Mouse (Mus musculus) intestine, embryonic 15.5 days (tissue): ENCODE measurements around the gene Slc5a6. TPM values are rescaled to one million over a fixed set of nuclear protein-coding genes. Genes with fewer than 3 reads are reported as not detected.
"Not testable (repeated sequence)": the region's sequence is repeated elsewhere in the genome, so short reads cannot be mapped to it uniquely, and the experiment has no call there.

ENCODE experiments used
- ATAC-seq: fragments of 200-750 bp; cut with Nextera tagmentation; 2 replicates; pipeline ENCODE4 v1.8.0; 2017; ENCODE audit warnings: moderate TSS enrichment, moderate library complexity
- H3K27ac ChIP-seq: fragments of 300-500 bp; sonication (generic); 2 replicates; pipeline ENCODE4 v1.5.1; 2015; ENCODE audit warnings: mild to moderate bottlenecking, inconsistent platforms
- H3K27me3 ChIP-seq: fragments of 300-500 bp; sonication (generic); replicated peaks from 2 replicates; pipeline ENCODE4 v1.6.1; 2015; ENCODE audit warnings: inconsistent platforms
- H3K36me3 ChIP-seq: fragments of 300-500 bp; sonication (generic); 2 replicates; pipeline ENCODE4 v1.6.1; 2015; ENCODE audit warnings: inconsistent platforms
- H3K4me1 ChIP-seq: fragments of 300-500 bp; sonication (generic); replicated peaks from 2 replicates; pipeline ENCODE4 v1.6.1; 2015; ENCODE audit warnings: inconsistent platforms
- H3K4me2 ChIP-seq: fragments of 300-500 bp; sonication (generic); replicated peaks from 2 replicates; pipeline ENCODE4 v1.6.1; 2015; ENCODE audit warnings: mild to moderate bottlenecking, inconsistent platforms
- H3K4me3 ChIP-seq: fragments of 300-500 bp; sonication (generic); replicated peaks from 2 replicates; pipeline ENCODE4 v1.5.1; 2015; ENCODE audit warnings: inconsistent platforms
- H3K9ac ChIP-seq: fragments of 300-500 bp; sonication (generic); 2 replicates; pipeline ENCODE4 v1.6.1; 2015; ENCODE audit warnings: inconsistent platforms
- H3K9me3 ChIP-seq: fragments of 300-500 bp; sonication (generic); 2 replicates; pipeline ENCODE4 v1.6.1; 2016; ENCODE audit warnings: inconsistent platforms
- WGBS: fragments of 180-500 bp; shearing (Covaris S2); methylation state at CpG from one replicate; pipeline ENCODE4 v1.1.7; 2015; 5-methylcytosine and 5-hydroxymethylcytosine counted together
- polyA plus RNA-seq: library from polyadenylated mRNA; unstranded; fragments of >200 nt; fragmentation: Nextera tagmentation; extraction: Ambion mirVana; gene quantifications from 2 replicates; pipeline ENCODE4 v1.2.1, GENCODE M21; 2015

Gene Slc5a6
- polyA plus RNA-seq, 1 experiment from 2014 or later: 12.8 TPM

DNA sequence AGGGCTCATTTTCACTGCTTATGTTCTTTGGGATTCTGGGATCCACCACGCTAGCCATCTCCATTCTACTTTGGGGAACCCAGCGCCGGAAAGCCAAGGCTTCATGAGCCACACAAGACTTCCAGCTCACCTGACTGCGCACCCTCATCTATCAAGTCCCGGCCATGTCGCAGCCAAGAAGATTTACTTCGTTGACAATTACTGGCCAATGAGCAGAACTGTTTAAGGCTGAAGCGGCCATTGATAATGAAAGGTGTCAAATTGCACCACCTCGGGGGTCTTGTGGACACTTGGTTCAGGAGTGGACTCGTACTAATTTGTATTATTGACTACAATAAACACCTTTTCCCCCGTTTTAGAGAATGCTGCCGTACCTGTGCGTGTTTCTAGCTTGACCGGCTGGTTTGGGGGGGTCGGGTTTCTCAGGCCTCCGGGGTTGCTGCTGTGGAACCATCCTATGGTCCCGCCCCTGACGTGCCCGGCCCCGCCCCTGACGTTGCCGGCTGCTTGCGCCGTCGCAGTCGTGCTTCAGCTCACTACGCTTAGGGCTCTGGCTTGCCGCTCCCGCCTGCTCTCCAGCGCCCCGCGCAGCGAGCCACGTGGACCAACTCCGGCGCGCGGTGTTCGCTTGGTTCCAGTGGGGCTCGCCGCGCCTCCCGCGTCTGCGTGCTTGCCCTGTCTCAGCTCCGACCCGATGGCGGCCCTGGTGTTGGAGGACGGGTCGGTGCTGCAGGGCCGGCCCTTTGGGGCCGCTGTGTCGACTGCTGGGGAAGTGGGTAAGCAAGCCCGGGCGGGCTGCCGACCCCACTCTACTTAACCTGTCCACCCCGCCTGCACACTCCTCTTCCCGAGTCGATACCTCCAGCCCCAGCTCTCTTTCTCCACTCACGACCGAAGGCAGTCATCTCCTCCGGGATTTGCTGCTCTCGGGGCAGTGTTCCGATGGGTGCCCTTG lies 5.8 kb upstream of the Slc5a6 start, which contains the start of gene Cad:
Gene Cad, plus strand, starts transcription at position 520 of the 955 bp plus-strand sequence.
- Histone ChIP-seq H3K4me3 (peak within 1 kb of the TSS; percentile 69), H3K9ac (peak within 1 kb of the TSS; percentile 77), H3K9me3 (no peaks in the 10 kb centered on the region), H3K27ac (peak within 1 kb of the TSS; percentile 70), H3K4me1 (peaks cover 7% of the 10 kb centered on the region), H3K27me3 (no peaks in the 10 kb centered on the region), H3K4me2 (peak within 1 kb of the TSS; percentile 94), H3K36me3 (peaks cover 12% of the 10 kb centered on the region)
- WGBS: under 1% methylated on average over 64 of the region's 64 CpGs
- ATAC-seq: peak; percentile 99

DNA sequence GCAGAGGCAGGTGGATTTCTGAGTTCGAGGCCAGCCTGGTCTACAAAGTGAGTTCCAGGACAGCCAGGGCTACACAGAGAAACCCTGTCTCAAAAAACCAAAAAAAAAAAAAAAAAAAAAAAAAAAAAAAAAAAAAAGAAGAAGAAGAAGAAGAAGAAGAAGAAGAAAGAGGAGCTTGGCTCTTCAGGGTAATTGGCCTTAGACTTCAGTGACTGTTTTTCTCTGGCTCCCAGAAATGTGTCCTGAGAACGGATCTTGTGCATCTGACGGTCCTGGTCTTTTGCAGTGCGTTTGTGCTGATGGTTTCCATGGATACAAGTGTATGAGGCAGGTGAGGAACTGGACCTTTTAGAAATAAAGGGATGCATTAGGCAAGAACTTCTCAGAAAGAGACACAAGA lies 5.0 kb upstream of the Slc5a6 start:
- Histone ChIP-seq H3K27ac (peak overlapping the region; percentile 58), H3K9ac (peak overlapping the region; percentile 77)
- not testable (repeated sequence) for H3K4me1 ChIP-seq

DNA sequence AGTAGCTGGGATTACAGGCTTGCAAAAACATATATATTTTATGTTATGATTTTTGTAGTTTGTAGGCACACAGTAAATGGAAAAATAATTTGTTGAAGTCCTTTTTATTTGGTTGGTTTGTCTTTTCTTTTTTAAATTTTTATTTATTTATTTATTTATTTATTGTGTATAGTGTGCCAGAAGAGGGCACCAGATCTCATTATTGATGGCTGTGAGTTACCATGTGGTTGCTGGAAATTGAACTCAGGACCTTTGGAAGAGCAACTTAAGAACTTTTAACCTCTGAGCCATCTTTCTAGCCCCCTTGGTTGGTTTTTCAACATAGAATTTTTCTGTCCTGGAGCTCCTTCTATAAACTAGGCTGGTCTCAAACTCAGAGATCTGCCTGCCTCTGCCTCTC lies 1.7 kb upstream of the Slc5a6 start:
- Histone ChIP-seq H3K9ac (no peak overlapping the region), H3K36me3 (0 out of 2 replicates have a peak, but pooled peaks cover 5% of the 10 kb centered on the region), H3K27ac (no peak overlapping the region), H3K9me3 (no peaks in the 10 kb centered on the region), H3K4me1 (peaks cover 3% of the 10 kb centered on the region), H3K27me3 (no peaks in the 10 kb centered on the region), H3K4me3 (no peak overlapping the region), H3K4me2 (no peak overlapping the region)
- no peak for ATAC-seq

More for the DNA sequence above, 5.0 kb upstream of the Slc5a6 start:
- not testable (repeated sequence) for ATAC-seq, H3K9me3 ChIP-seq, H3K27me3 ChIP-seq, H3K36me3 ChIP-seq
- peak overlapping the region; percentile 69 for H3K4me3 ChIP-seq
- WGBS: 43% methylated on average over 4 of the region's 4 CpGs
- peak overlapping the region; percentile 94 for H3K4me2 ChIP-seq

DNA sequence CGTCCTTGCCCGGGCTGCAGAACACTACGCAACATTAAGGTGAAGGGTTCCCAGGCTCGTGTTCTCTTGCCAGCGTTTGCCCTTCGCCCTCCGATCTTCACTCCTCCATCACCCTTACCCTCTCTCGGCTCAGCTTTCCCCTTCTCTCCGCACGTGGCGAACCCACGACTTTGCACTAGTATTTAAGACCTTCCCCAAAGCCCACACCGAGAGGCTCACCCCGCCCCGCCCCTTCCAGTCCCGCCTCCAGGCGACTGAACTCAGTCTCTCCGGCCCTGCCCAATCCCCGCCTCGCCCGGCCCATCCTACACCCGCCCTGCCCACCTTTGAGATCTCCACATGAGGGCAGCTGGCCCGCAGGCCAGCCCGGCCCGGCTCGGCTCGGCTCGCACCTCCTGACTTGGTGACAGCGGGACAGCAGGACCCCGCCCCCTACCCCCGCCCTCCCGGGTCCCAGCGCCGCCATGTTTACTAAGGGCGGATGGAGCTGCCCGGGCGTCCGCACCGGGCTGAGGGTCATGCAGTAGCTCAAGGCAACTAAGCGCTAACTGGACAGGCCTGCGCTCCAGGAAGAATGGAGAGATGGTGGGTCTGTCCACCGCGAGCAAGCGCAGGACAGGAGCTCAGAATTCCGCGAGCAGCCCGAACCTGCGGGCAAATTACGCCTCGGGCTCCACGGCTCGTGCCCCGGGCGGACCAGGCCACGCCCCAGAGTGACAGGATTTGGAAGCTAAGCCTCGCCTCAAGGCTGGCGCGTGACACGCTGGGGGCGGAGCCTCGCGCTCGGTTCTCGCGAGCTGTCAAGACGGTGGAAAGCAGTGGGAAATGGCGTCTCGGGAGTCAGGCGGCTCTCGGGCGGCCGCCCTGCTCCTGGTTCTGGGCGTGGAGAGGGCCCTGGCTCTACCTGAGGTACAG lies 619 bp downstream of the Slc5a6 start, which contains the start of gene Atraid:
Gene Atraid, plus strand, starts transcription at position 465 of the 915 bp plus-strand sequence.
- under 1% methylated on average over 73 of the region's 73 CpGs for WGBS
- ATAC-seq: peak; percentile 99
- H3K4me1 ChIP-seq: no peaks in the 10 kb centered on the region
- H3K27me3 ChIP-seq: no peaks in the 10 kb centered on the region
- H3K27ac ChIP-seq: peak within 1 kb of the TSS; percentile 98
- H3K36me3 ChIP-seq: peaks cover 5% of the 10 kb centered on the region; the same call in 1 of the 2 replicates
- no peaks in the 10 kb centered on the region for H3K9me3 ChIP-seq
- peak within 1 kb of the TSS; percentile 75 for H3K4me3 ChIP-seq
- H3K9ac ChIP-seq: peak within 1 kb of the TSS; percentile 89
- H3K4me2 ChIP-seq: peak within 1 kb of the TSS; percentile 83

DNA sequence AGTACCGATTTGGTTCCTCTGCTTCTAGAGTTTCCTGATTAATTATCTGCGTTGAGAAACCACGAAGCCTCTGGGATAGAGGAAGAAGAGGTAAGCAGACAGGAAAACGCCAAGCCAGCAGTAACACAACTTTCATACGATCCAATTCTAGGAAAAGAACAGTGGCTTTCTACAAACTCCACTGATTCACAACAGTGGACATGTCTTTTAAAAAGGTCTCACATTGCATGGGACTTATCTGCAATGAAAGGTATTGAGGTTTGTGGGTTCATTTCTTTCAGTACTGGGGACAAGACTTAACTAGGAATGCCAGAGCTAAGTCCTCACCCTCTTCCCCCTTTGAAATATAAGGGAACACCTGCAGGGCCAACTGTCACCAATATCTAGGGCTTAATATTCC lies 1.6 kb downstream of the Slc5a6 start:
- 79% methylated on average over 5 of the region's 5 CpGs for WGBS
- peak overlapping the region; percentile 75 for H3K4me3 ChIP-seq

DNA sequence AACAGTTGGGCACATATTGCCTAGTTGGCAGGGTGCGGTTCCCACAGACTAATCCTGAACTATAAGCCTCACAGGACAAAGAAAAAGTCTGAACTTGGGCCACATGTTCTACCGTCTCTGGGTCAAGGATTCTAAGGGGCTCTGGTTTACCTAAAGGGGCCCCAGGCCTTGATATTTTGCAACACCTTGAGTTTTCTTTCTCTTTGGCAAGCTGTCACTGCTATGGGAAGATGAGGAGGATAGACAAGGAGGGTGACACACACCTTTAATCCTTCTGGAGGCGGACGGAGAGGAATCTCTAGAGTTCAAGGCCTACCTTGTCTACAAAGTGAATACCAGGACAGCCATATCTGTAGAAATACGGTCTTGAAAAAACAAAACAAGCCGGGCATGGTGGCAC lies 2.3 kb downstream of the Slc5a6 start:
- Histone ChIP-seq H3K27me3 (no peaks in the 10 kb centered on the region), H3K27ac (no peak overlapping the region), H3K9me3 (no peaks in the 10 kb centered on the region), H3K36me3 (peaks cover 4% of the 10 kb centered on the region), H3K4me1 (no peaks in the 10 kb centered on the region), H3K4me2 (no peak overlapping the region), H3K9ac (no peak overlapping the region), H3K4me3 (no peak overlapping the region)
- ATAC-seq: no peak
- 87% methylated on average over 6 of the region's 6 CpGs for WGBS

More for the DNA sequence above, 1.6 kb downstream of the Slc5a6 start:
- Histone ChIP-seq H3K4me2 (peak overlapping the region; percentile 83), H3K27ac (no peak overlapping the region), H3K9ac (peak overlapping the region; percentile 89; the same call in 1 of the 2 replicates), H3K9me3 (no peaks in the 10 kb centered on the region), H3K4me1 (no peaks in the 10 kb centered on the region), H3K27me3 (no peaks in the 10 kb centered on the region), H3K36me3 (peaks cover 6% of the 10 kb centered on the region; the same call in 1 of the 2 replicates)
- no peak for ATAC-seq

DNA sequence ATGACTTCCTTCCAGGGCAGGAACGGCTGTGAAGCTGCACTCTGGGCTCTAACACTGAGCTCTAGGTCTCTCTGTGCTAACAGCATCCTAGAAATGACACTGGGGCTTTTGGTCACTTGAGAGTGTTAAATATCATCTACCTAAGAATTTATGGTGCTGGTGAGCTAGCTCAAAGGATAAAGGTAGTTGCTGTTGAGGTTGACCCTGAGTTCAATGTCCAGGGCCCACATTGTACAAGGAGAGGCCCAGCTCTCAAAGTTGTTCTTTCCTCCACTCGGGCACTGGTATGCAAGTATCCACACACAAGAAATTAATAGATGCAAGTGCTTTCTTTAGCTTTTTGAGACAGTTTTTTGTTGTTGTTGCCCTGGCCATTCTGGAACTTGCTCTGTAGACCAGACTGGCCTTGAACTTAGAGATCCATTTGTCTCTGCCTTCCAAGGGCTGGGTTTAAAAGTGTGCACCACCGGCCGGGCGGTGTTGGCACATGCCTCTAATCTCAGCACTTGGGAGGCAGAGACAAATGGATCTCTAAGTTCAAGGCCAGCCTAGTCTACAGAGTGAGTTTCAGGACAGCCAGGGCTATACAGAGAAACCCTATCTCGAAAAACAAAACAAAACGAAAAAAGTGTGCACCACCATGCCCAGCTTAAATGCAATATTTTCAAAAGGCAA lies 10.4 kb downstream of the Slc5a6 start:
- H3K9ac ChIP-seq: no peak overlapping the region
- no peak for ATAC-seq
- no peak overlapping the region for H3K27ac ChIP-seq
- WGBS: 79% methylated on average over 7 of the region's 7 CpGs
- no peaks in the 10 kb centered on the region for H3K4me1 ChIP-seq
- no peak overlapping the region for H3K4me3 ChIP-seq
- no peaks in the 10 kb centered on the region for H3K9me3 ChIP-seq
- no peaks in the 10 kb centered on the region for H3K27me3 ChIP-seq
- no peak overlapping the region for H3K4me2 ChIP-seq
- H3K36me3 ChIP-seq: peaks cover 3% of the 10 kb centered on the region

DNA sequence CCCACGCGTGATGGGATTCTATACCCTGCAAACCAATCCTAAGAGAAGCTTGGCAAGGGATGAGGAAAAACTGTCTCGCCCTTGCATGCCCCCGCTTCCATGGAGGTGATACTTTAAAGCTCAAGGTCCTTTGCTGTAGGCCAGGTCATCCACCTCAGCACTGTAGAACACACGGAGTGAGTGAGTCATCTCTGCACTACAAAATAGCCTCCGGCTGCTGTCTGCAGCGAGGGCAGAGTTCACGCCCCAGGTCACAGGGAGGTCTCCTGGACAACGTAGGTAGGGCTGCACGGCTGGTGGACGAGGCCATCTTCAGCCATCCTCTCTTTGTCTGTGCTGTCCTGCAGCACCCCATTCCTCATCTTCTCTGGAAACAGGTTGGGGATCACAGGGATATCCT lies 12.2 kb downstream of the Slc5a6 start:
- ATAC-seq: not testable (repeated sequence)
- WGBS: 79% methylated on average over 11 of the region's 11 CpGs

DNA sequence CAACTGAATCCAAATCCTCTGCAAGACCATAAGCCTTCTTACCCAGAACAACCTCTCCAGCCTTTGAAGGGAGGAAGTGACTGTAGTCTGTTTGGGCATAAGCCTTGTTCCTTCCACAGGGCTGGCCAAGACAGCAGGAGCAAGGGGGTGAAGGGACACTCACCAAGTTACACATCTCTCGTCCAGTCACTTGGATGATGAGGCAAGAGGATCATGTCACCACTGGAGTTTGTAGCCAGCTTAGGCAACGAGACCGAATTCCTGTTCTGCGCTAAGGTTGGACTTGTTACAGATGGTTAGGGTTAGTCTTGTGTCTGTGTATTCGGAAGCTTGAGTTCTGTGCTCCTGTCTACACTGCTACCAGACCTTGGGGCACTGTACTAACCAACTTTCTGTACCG lies 14.1 kb downstream of the Slc5a6 start:
- Histone ChIP-seq H3K27ac (no peak overlapping the region), H3K4me2 (no peak overlapping the region), H3K27me3 (no peaks in the 10 kb centered on the region), H3K4me3 (no peak overlapping the region), H3K9ac (no peak overlapping the region), H3K4me1 (no peaks in the 10 kb centered on the region), H3K36me3 (no peaks in the 10 kb centered on the region), H3K9me3 (no peaks in the 10 kb centered on the region)
- ATAC-seq: no peak
- 89% methylated on average over 6 of the region's 6 CpGs for WGBS

More for the DNA sequence above, 12.2 kb downstream of the Slc5a6 start:
- not testable (repeated sequence) for H3K9me3 ChIP-seq, H3K9ac ChIP-seq, H3K4me3 ChIP-seq, H3K27me3 ChIP-seq, H3K4me1 ChIP-seq, H3K27ac ChIP-seq, H3K4me2 ChIP-seq, H3K36me3 ChIP-seq

DNA sequence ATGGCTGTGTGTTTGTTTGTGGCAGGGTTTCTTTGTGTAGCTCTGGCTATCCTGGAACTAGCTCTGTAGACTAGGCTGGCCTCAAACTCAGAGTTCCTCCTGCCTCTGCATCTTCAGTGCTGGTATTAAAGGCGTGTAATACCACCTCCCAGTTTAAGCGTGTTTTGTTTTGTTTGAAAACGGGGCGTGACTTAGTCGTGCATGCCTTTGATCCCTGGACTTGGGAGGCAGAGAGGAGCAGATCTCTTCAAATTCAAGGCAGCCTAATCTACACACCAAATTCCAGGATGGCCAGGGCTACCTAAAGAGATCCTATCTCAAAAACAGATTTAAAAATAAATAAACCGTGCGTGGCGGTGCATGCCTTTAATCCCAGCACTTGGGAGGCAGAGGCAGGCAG lies 17.2 kb downstream of the Slc5a6 start:
- Histone ChIP-seq H3K4me2 (no peak overlapping the region), H3K9ac (no peak overlapping the region), H3K27ac (no peak overlapping the region), H3K36me3 (no peaks in the 10 kb centered on the region), H3K4me3 (no peak overlapping the region), H3K27me3 (no peaks in the 10 kb centered on the region), H3K9me3 (no peaks in the 10 kb centered on the region), H3K4me1 (no peaks in the 10 kb centered on the region)
- no peak for ATAC-seq
- WGBS: 82% methylated on average over 8 of the region's 8 CpGs

DNA sequence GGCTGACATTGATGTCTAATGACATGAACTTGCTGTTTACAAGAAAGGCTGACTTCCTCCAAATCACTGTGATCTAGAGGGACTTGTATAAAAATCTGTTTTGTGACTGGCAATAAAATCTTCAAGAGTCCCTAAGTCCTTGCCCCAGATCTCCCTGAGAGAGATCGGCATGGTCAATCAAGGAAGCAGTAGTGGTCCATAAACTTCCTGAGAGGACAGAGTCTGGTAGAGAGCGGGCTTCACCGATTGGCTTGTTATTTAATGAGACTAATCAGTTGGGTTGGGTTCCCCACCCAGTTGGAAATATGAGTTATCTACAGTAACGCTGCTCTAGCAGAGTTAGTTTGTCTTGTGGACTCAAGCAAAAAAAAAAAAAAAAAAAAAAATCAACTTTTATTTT lies 17.8 kb downstream of the Slc5a6 start:
- WGBS: 61% methylated on average over 4 of the region's 4 CpGs
- Histone ChIP-seq H3K27me3 (no peaks in the 10 kb centered on the region), H3K9me3 (no peaks in the 10 kb centered on the region), H3K27ac (no peak overlapping the region), H3K4me1 (no peaks in the 10 kb centered on the region), H3K9ac (no peak overlapping the region), H3K4me2 (no peak overlapping the region), H3K36me3 (no peaks in the 10 kb centered on the region), H3K4me3 (no peak overlapping the region)
- ATAC-seq: peak; percentile 71

DNA sequence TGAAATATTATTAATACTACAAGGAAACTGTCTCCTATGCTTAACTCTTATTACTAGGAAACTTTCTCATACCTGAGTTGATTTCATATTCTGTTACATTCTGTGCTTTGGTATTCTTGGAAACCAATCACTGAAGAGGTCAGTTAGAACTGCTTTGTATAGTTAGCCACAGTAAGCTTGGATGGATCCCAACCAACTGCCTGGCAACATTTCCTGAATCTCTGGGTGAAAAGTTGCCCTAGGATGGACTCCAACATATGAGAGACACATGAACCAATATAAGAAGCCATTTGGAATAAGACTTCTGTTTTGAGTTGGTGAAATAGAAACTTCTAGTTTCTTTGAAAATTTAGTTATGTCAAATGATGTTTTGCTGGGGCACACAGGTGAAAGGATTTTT lies 24.1 kb downstream of the Slc5a6 start:
- no peak for ATAC-seq
- Histone ChIP-seq H3K27ac (no peak overlapping the region), H3K4me3 (no peak overlapping the region), H3K4me2 (no peak overlapping the region), H3K9me3 (no peaks in the 10 kb centered on the region), H3K9ac (no peak overlapping the region), H3K27me3 (no peaks in the 10 kb centered on the region), H3K4me1 (no peaks in the 10 kb centered on the region), H3K36me3 (no peaks in the 10 kb centered on the region)
